Mouse (Mus musculus) neural tube, embryonic 11.5 days (tissue): ENCODE results near the gene Ift81. TPM values are rescaled to one million over a fixed set of nuclear protein-coding genes. Genes with fewer than 3 reads are reported as not detected.

Source experiments
- ATAC-seq: fragments of 200-750 bp; cut with Nextera tagmentation; 2 replicates; pipeline ENCODE4 v1.8.0; 2017; ENCODE audit warnings: moderate number of reproducible peaks, mild to moderate bottlenecking, moderate TSS enrichment, moderate library complexity; ENCODE audit not compliant: insufficient read depth, low FRiP score, low TSS enrichment
- DNase-seq: peaks from one replicate; pipeline ENCODE4 v3.0.0-alpha.2; 2015; ENCODE audit warnings: low spot score
- H3K27ac ChIP-seq: fragments of 300-500 bp; sonication (generic); 2 replicates; pipeline ENCODE4 v1.5.1; 2014; ENCODE audit warnings: low read depth, mild to moderate bottlenecking, low read length
- H3K27me3 ChIP-seq: fragments of 300-500 bp; sonication (generic); 2 replicates; pipeline ENCODE4 v1.6.1; 2014; ENCODE audit warnings: mild to moderate bottlenecking, low read length, mixed read lengths; ENCODE audit not compliant: control insufficient read depth, insufficient read depth
- H3K36me3 ChIP-seq: fragments of 300-500 bp; sonication (generic); 2 replicates; pipeline ENCODE4 v1.6.1; 2014; ENCODE audit warnings: mild to moderate bottlenecking, low read length, moderate library complexity, mixed read lengths; ENCODE audit not compliant: control insufficient read depth, insufficient read depth
- H3K4me1 ChIP-seq: fragments of 300-500 bp; sonication (generic); 2 replicates; pipeline ENCODE4 v1.6.1; 2014; ENCODE audit warnings: low read length, mixed read lengths; ENCODE audit not compliant: control insufficient read depth, insufficient read depth
- H3K4me2 ChIP-seq: fragments of 300-500 bp; sonication (generic); 2 replicates; pipeline ENCODE4 v1.6.1; 2014; ENCODE audit warnings: low read depth, mild to moderate bottlenecking, moderate library complexity
- H3K4me3 ChIP-seq: fragments of 300-500 bp; sonication (generic); 2 replicates; pipeline ENCODE4 v1.5.1; 2014; ENCODE audit warnings: low read depth, low read length
- H3K9ac ChIP-seq: fragments of 300-500 bp; sonication (generic); 2 replicates; pipeline ENCODE4 v1.6.1; 2014; ENCODE audit warnings: mild to moderate bottlenecking, low read length
- H3K9me3 ChIP-seq: fragments of 300-500 bp; sonication (generic); 2 replicates; pipeline ENCODE4 v1.6.1; 2016; ENCODE audit warnings: low read length; ENCODE audit not compliant: control insufficient read depth
- WGBS: fragments of 180-500 bp; shearing (Covaris S2); extraction: QIAGEN DNeasy Blood & Tissue Kit; methylation state at CpG from one replicate; pipeline ENCODE4 v1.1.7; 2014; 5-methylcytosine and 5-hydroxymethylcytosine counted together
- polyA plus RNA-seq: library from polyadenylated mRNA; unstranded; fragments of >200 nt; fragmentation: Nextera tagmentation; extraction: Ambion mirVana; gene quantifications from 2 replicates; pipeline ENCODE4 v1.2.1, GENCODE M21; 2014

Ift81 gene
- polyA plus RNA-seq, 1 experiment from 2014 or later: 41.2 TPM

- peak within 1 kb of the TSS; percentile 98 for H3K4me3 ChIP-seq
- no peaks in the 10 kb centered on the region for H3K27me3 ChIP-seq
- H3K4me2 ChIP-seq: peak within 1 kb of the TSS; percentile 62
- ATAC-seq (peak; percentile 86), DNase-seq (peak; percentile 96)
- H3K9me3 ChIP-seq: no peaks in the 10 kb centered on the region
- peaks cover 13% of the 10 kb centered on the region for H3K4me1 ChIP-seq
- under 1% methylated on average over 98 of the region's 113 CpGs for WGBS
- H3K9ac ChIP-seq: peak within 1 kb of the TSS; percentile 97
- H3K36me3 ChIP-seq: no peaks in the 10 kb centered on the region
- peak within 1 kb of the TSS; percentile 99 for H3K27ac ChIP-seq
These were observed 112.0 kb downstream of the Ift81 start, which contains the start of gene Atp2a2 for GRCm38 (mm10) chr5:122502077-122502941. Atp2a2 (minus strand) TSS chr5:122502225.

GRCm38 (mm10) chr5:122501101-122502076, 112.9 kb downstream of the Ift81 start:
- Histone ChIP-seq H3K9ac (peak overlapping the region; percentile 97), H3K9me3 (no peaks in the 10 kb centered on the region), H3K27me3 (no peaks in the 10 kb centered on the region), H3K4me1 (peaks cover 13% of the 10 kb centered on the region), H3K4me3 (peak overlapping the region; percentile 98), H3K4me2 (peak overlapping the region; percentile 54), H3K27ac (peak overlapping the region; percentile 99), H3K36me3 (no peaks in the 10 kb centered on the region)
- WGBS: 0% methylated on average over 102 of the region's 113 CpGs
- ATAC-seq: peak; percentile 40
- DNase-seq: peak; percentile 65

- no peaks in the 10 kb centered on the region for H3K36me3 ChIP-seq
- ATAC-seq (no peak), DNase-seq (no peak)
- H3K27me3 ChIP-seq: no peaks in the 10 kb centered on the region
- H3K9me3 ChIP-seq: no peaks in the 10 kb centered on the region
- peak overlapping the region; percentile 54 for H3K4me2 ChIP-seq
- peaks cover 13% of the 10 kb centered on the region for H3K4me1 ChIP-seq
- peak overlapping the region; percentile 97 for H3K9ac ChIP-seq
- WGBS: 33% methylated on average over 5 of the region's 5 CpGs
- H3K27ac ChIP-seq: no peak overlapping the region
- peak overlapping the region; percentile 98 for H3K4me3 ChIP-seq
These were observed 113.8 kb downstream of the Ift81 start for GRCm38 (mm10) chr5:122500563-122500962.

Other genes starting within 250 kb of the Ift81 start
- 68.4 and 71.2 TPM in 2 replicates for gene Gpn3, start 242.6 kb downstream of the Ift81 start, polyA plus RNA-seq
- 115 and 116 TPM in 2 replicates for gene Fam216a, start 242.2 kb downstream of the Ift81 start, polyA plus RNA-seq
- gene Arpc3, start 222.6 kb downstream of the Ift81 start, polyA plus RNA-seq: 65.8 and 67.4 TPM in 2 replicates
- gene Anapc7, start 192.8 kb downstream of the Ift81 start, polyA plus RNA-seq: 33.4 and 34.7 TPM in 2 replicates
- gene Atp2a2, start 112.3 kb downstream of the Ift81 start, polyA plus RNA-seq: 52.0 and 55.4 TPM in 2 replicates
- gene P2rx7, start 29.4 kb upstream of the Ift81 start, polyA plus RNA-seq: 1.6 and 2.4 TPM in 2 replicates
- 8.1 and 8.7 TPM in 2 replicates for gene P2rx4, start 93.0 kb upstream of the Ift81 start, polyA plus RNA-seq
- gene Camkk2, start 164.9 kb upstream of the Ift81 start, polyA plus RNA-seq: 26.3 and 27.0 TPM in 2 replicates
- 529 and 534 TPM in 2 replicates for gene Anapc5, start 206.8 kb upstream of the Ift81 start, polyA plus RNA-seq
- gene Rnf34, start 235.5 kb upstream of the Ift81 start, polyA plus RNA-seq: 58.1 and 58.4 TPM in 2 replicates